Mouse (Mus musculus) E14TG2a.4 (cell line): ENCODE results near the gene Mrpl43.

Experiments
- CTCF ChIP-seq: conservative IDR thresholded peaks from 2 replicates; pipeline ENCODE4 v1.5.1; 2014; ENCODE audit warnings: low read length
- NANOG ChIP-seq: IDR thresholded peaks from 2 replicates; pipeline ENCODE4 v1.6.1; 2014; ENCODE audit warnings: borderline replicate concordance, low read length, mixed read lengths

DNA sequence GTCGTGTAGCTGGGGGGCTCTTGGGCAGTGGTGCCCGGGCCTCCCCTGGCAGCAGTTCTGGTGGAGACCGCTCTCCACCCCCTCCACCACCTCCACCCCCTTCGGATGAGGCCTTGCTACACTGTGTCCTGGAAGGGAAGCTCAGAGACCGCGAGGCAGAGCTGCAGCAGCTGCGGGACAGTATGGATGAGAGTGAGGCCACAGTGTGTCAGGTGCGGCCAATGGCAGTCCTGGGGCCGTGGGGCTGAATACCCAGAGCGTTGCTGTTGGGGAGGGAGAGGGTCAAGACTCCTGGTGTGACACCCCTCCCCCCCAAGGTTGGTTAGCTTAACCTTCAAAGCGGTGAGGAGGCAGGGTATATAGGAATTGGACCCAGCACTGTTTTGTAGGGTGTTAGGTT, 17.8 kb upstream of the Mrpl43 start:
- TF ChIP-seq CTCF: no peak
- TF ChIP-seq NANOG: no peak
